Mouse (Mus musculus) forebrain, embryonic 13.5 days (tissue): ENCODE results near the gene Cntn1. TPM values are rescaled to one million over a fixed set of nuclear protein-coding genes. Genes with fewer than 3 reads are reported as not detected.

Source experiments
- ATAC-seq: fragments of 200-750 bp; cut with Nextera tagmentation; 2 replicates; pipeline ENCODE4 v1.8.0; 2017
- H3K27ac ChIP-seq: fragments of 300-500 bp; sonication (generic); 2 replicates; pipeline ENCODE4 v1.5.1; 2015; ENCODE audit warnings: inconsistent platforms, mild to moderate bottlenecking, moderate library complexity
- H3K27me3 ChIP-seq: fragments of 300-500 bp; sonication (generic); 2 replicates; pipeline ENCODE4 v1.6.1; 2015; ENCODE audit warnings: mild to moderate bottlenecking, inconsistent platforms
- H3K36me3 ChIP-seq: fragments of 300-500 bp; sonication (generic); 2 replicates; pipeline ENCODE4 v1.6.1; 2015; ENCODE audit warnings: mild to moderate bottlenecking, inconsistent platforms; ENCODE audit not compliant: poor library complexity, severe bottlenecking
- H3K4me1 ChIP-seq: fragments of 300-500 bp; sonication (generic); 2 replicates; pipeline ENCODE4 v1.6.1; 2015; ENCODE audit warnings: inconsistent platforms
- H3K4me2 ChIP-seq: fragments of 300-500 bp; sonication (generic); 2 replicates; pipeline ENCODE4 v1.6.1; 2015; ENCODE audit warnings: inconsistent platforms, mild to moderate bottlenecking, moderate library complexity
- H3K4me3 ChIP-seq: fragments of 300-500 bp; sonication (generic); 2 replicates; pipeline ENCODE4 v1.5.1; 2015; ENCODE audit warnings: mild to moderate bottlenecking, inconsistent platforms
- H3K9ac ChIP-seq: fragments of 300-500 bp; sonication (generic); 2 replicates; pipeline ENCODE4 v1.6.1; 2015; ENCODE audit warnings: mild to moderate bottlenecking, inconsistent platforms
- H3K9me3 ChIP-seq: fragments of 300-500 bp; sonication (generic); replicated peaks from 2 replicates; pipeline ENCODE4 v1.6.1; 2016; ENCODE audit warnings: inconsistent platforms
- polyA plus RNA-seq: library from polyadenylated mRNA; unstranded; fragments of >200 nt; fragmentation: Nextera tagmentation; extraction: Ambion mirVana; gene quantifications from 2 replicates; pipeline ENCODE4 v1.2.1, GENCODE M21; 2015

Gene Cntn1
- polyA plus RNA-seq, 1 experiment from 2014 or later = 7.6 TPM

DNA sequence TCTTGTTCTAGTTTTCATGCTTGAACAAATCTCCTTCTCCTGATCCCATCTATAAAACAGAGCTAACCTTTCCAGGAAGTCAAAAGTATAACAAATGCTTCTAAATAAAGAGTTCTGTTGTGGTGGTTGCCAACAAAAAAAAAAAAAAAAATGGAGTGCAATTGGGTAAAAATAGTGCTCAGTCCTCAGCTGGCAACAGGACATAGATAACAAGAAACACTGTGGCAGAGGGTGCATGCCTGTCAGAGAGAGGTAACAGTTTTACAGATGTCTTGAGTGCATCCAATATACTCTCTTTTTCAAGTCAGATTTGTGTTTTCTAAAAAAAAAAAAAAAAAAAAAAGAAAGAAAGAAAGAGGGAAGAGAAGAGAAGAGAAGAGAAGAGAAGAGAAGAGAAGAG lies 313.6 kb downstream of the Cntn1 start:
- Histone ChIP-seq H3K27ac (no peak overlapping the region), H3K27me3 (no peaks in the 10 kb centered on the region)

More for the DNA sequence above, 313.6 kb downstream of the Cntn1 start:
- H3K36me3 ChIP-seq = no peaks in the 10 kb centered on the region
- no peak overlapping the region for H3K9ac ChIP-seq
- no peak overlapping the region for H3K4me2 ChIP-seq
- H3K4me3 ChIP-seq = no peak overlapping the region
- ATAC-seq = no peak
- H3K9me3 ChIP-seq = no peaks in the 10 kb centered on the region
- H3K4me1 ChIP-seq = 0 out of 2 replicates have a peak, but pooled peaks cover 7% of the 10 kb centered on the region

Other genes with a start within 250 kb of the Cntn1 start
- not detected in 2 replicates for gene Smgc, start 212.9 kb upstream of the Cntn1 start, polyA plus RNA-seq